Mouse (Mus musculus): ENCODE measurements around the gene Ms4a4c. TPM values are rescaled to one million over a fixed set of nuclear protein-coding genes. Genes with fewer than 3 reads are reported as not detected.
A peak's percentile ranks its signal among the peaks of the same experiment; 100 is the strongest.
"Not testable (repeated sequence)": the region's sequence is repeated elsewhere in the genome, so short reads cannot be mapped to it uniquely, and the experiment has no call there.

Ms4a4c gene
- total and polyA plus RNA-seq, 3 experiments, result 0.38 to 0.60 (median 0.54) TPM

DNA sequence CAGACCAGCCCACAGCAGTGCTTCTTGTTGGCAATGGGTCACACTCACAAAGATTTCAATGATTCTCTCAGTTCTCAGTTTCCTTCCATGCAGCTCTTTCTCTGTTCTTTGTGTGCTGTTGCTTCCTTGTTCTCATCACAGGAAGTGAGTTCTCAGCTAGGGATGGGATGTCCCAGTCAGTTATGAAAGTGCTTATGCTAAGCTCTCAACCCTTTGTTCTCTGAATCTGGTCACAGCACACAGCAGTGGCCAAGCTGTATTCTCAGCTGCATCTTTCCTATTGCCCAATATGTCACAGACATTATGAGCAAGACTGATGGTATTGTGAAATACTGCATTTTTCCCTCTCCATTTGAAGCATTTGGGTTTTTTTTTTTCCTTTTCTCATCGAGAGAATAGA is 60.2 kb downstream of the Ms4a4c start:
- DNase-seq (ENCODE audit: extremely low read depth); dilution Hi-C loops (cut with MboI; ENCODE audit: extremely low pct_ligation_motif_present, extremely low pct_unique_long_range_greater_than_20kb, low sequenced_read_pairs); H3K9me3 ChIP-seq (replicated peaks; ENCODE audit: low read length); H3K27ac ChIP-seq (ENCODE audit: insufficient read depth, low read depth); H3K36me3 ChIP-seq (replicated peaks in 1 of 2; ENCODE audit: control insufficient read depth in 1 of 2, insufficient read depth in 1 of 2, low read length in 1 of 2); H3K27me3 ChIP-seq (replicated peaks); H3K9ac ChIP-seq (ENCODE audit: insufficient read depth, low read depth); H3K79me2 ChIP-seq (replicated peaks; ENCODE audit: control insufficient read depth, extremely low read depth, insufficient read depth, poor library complexity, severe bottlenecking); H3K4me2 ChIP-seq (ENCODE audit: insufficient read depth, low read depth, poor library complexity, severe bottlenecking); H3K4me3 ChIP-seq (replicated peaks in 1 of 3; ENCODE audit: low read depth in 2 of 3, low read length in 2 of 3, poor library complexity in 1 of 3): not testable (repeated sequence)
- in situ Hi-C loops (cut with MboI; ENCODE audit: low pct_ligation_motif_present, low pct_unique_long_range_greater_than_20kb, low sequenced_read_pairs), result loop anchor here (10.0 kb wide), 1 partner anchor 60 kb away; the partner anchor contains the start of gene Ms4a4c
- peaks cover 12 to 49% of the 10 kb centered on the region in 2 experiments; a peak in 3 of 4 replicates for H3K4me1 ChIP-seq (ENCODE audit: control insufficient read depth in 1 of 2, insufficient read depth in 2 of 2)

DNA sequence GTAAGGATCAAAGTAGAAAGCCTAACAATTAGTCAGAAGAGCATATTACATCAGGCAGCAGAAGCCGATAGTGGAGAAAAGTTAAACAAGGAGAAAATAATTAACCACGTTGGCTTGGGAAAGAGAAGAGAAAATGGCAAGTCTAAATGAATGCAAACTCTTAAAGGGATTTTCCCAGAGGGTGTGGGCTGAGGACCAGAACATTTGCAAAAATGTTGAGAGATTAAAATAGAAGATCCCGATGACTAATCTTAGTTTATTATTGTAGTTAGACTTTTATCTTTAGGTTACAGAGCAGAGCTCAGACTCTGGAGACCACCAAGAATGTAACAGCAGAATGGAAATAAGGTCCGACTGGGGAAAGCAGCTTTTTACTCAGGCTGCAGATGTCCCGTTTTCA is 61.9 kb downstream of the Ms4a4c start:
- Histone ChIP-seq H3K4me2 (ENCODE audit: insufficient read depth, low read depth, poor library complexity, severe bottlenecking) (peak overlapping the region; percentile 67; the same call in 1 of the 2 replicates), H3K4me3 (replicated peaks in 1 of 3; ENCODE audit: low read depth in 2 of 3, low read length in 2 of 3, poor library complexity in 1 of 3) (no peak overlapping the region), H3K79me2 (replicated peaks; ENCODE audit: control insufficient read depth, extremely low read depth, insufficient read depth, poor library complexity, severe bottlenecking) (no peaks in the 10 kb centered on the region), H3K27me3 (replicated peaks) (no peaks in the 10 kb centered on the region), H3K9ac (ENCODE audit: insufficient read depth, low read depth) (no peak overlapping the region), H3K27ac (ENCODE audit: insufficient read depth, low read depth) (no peak overlapping the region), H3K9me3 (replicated peaks; ENCODE audit: low read length) (no peaks in the 10 kb centered on the region), H3K36me3 (replicated peaks in 1 of 2; ENCODE audit: control insufficient read depth in 1 of 2, insufficient read depth in 1 of 2, low read length in 1 of 2) (no peaks in the 10 kb centered on the region), H3K4me1 (ENCODE audit: control insufficient read depth in 1 of 2, insufficient read depth in 2 of 2) (peaks cover 12 to 52% of the 10 kb centered on the region in 2 experiments; a peak in 3 of 4 replicates)
- in situ Hi-C loops (cut with MboI; ENCODE audit: low pct_ligation_motif_present, low pct_unique_long_range_greater_than_20kb, low sequenced_read_pairs), result loop anchor here (10.0 kb wide), 1 partner anchor 62 kb away; the partner anchor contains the start of gene Ms4a4c
- TF ChIP-seq ELF1 (IDR thresholded peaks at IDR 0.05; ENCODE audit: low read depth, low read length), result no peak
- no peak for TF ChIP-seq MAFK (IDR thresholded peaks at IDR 0.05; ENCODE audit: insufficient replicate concordance, low read length)
- no peak for TF ChIP-seq ZMIZ1 (IDR thresholded peaks at IDR 0.05; ENCODE audit: low read depth, low read length)
- TF ChIP-seq MYC (IDR thresholded peaks at IDR 0.05; ENCODE audit: low read depth, low read length), result no peak
- TF ChIP-seq E2F4 (IDR thresholded peaks at IDR 0.05; ENCODE audit: insufficient replicate concordance, low read depth, low read length), result no peak
- no peak for TF ChIP-seq HCFC1 (IDR thresholded peaks at IDR 0.05; ENCODE audit: low read depth, low read length)
- no peak for TF ChIP-seq USF2 (conservative IDR thresholded peaks at IDR 0.05; ENCODE audit: low read depth, low read length)
- no peak for TF ChIP-seq JUN (IDR thresholded peaks at IDR 0.05; ENCODE audit: insufficient read depth, low read depth, low read length)
- no peak for TF ChIP-seq USF1 (IDR thresholded peaks at IDR 0.05; ENCODE audit: low read depth, low read length)
- TF ChIP-seq EP300 (IDR thresholded peaks at IDR 0.05; ENCODE audit: low read length), result no peak
- TF ChIP-seq NELFE (IDR thresholded peaks at IDR 0.05; ENCODE audit: low read depth, low read length), result no peak
- no peak for TF ChIP-seq RCOR1 (conservative IDR thresholded peaks at IDR 0.05; ENCODE audit: low read depth, low read length)
- no peak for TF ChIP-seq RAD21 (IDR thresholded peaks at IDR 0.05; ENCODE audit: low read depth, low read length)
- no peak for TF ChIP-seq PAX5 (IDR thresholded peaks at IDR 0.05; ENCODE audit: low read length)
- no peak for TF ChIP-seq SIN3A (IDR thresholded peaks at IDR 0.05; ENCODE audit: low read length)
- no peak for TF ChIP-seq CHD2 (IDR thresholded peaks at IDR 0.05; ENCODE audit: low read length)
- no peak for DNase-seq (ENCODE audit: extremely low read depth)
- dilution Hi-C loops (cut with MboI; ENCODE audit: extremely low pct_ligation_motif_present, extremely low pct_unique_long_range_greater_than_20kb, low sequenced_read_pairs), result no loop called here

DNA sequence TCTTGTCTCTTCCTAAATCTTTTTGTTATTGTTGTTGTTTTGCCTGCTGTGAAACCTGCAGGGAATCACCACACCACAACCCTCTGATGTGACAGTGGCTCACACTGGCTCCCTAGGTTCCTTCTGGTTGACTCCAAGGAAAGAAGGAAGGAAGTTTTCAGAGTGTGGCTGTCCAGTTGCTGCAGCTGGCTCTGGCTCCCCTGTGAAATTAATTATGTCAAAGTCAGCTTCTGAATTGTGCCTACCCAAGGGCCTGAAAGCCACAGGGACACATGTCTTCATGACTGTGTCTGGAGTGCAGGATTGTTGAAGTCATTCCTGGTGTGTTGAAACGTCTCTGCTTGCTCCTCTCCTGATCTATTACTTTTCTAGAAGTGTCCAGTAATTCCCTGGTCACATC is 63.8 kb downstream of the Ms4a4c start:
- H3K27me3 ChIP-seq (replicated peaks); H3K4me2 ChIP-seq (ENCODE audit: insufficient read depth, low read depth, poor library complexity, severe bottlenecking); H3K27ac ChIP-seq (ENCODE audit: insufficient read depth, low read depth); H3K9ac ChIP-seq (ENCODE audit: insufficient read depth, low read depth); H3K79me2 ChIP-seq (replicated peaks; ENCODE audit: control insufficient read depth, extremely low read depth, insufficient read depth, poor library complexity, severe bottlenecking); H3K4me3 ChIP-seq (replicated peaks in 1 of 3; ENCODE audit: low read depth in 2 of 3, low read length in 2 of 3, poor library complexity in 1 of 3); H3K36me3 ChIP-seq (replicated peaks in 1 of 2; ENCODE audit: control insufficient read depth in 1 of 2, insufficient read depth in 1 of 2, low read length in 1 of 2); H3K9me3 ChIP-seq (replicated peaks; ENCODE audit: low read length); dilution Hi-C loops (cut with MboI; ENCODE audit: extremely low pct_ligation_motif_present, extremely low pct_unique_long_range_greater_than_20kb, low sequenced_read_pairs); DNase-seq (ENCODE audit: extremely low read depth): not testable (repeated sequence)
- in situ Hi-C loops (cut with MboI; ENCODE audit: low pct_ligation_motif_present, low pct_unique_long_range_greater_than_20kb, low sequenced_read_pairs), result loop anchor here (10.0 kb wide), 1 partner anchor 64 kb away; the partner anchor contains the start of gene Ms4a4c
- peaks cover 8 to 61% of the 10 kb centered on the region in 2 experiments; a peak in 3 of 4 replicates for H3K4me1 ChIP-seq (ENCODE audit: control insufficient read depth in 1 of 2, insufficient read depth in 2 of 2)

DNA sequence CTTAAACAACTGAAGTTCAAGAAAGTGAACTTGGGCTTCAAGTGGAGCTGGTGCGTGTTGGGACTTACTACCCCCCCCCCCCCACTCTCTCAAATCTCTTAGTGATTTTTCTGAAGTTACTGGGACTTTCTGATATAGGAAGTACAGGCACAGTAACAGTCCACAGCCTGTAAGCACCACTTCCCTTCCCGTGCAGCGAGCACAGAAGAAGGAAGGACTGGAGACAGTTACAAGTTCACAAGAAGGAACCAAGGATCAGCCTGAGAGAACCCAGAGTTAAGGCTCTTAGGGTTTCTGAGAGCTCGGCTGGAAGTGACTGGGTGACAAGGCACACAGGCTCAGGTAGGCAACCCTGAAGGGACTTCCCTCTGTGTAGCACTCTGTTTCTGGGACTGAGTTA is 64.6 kb downstream of the Ms4a4c start, which contains the start of gene Ms4a6c:
Gene Ms4a6c (plus strand): TSS at position 152 of the 400 bp plus-strand sequence.
- in situ Hi-C loops (cut with MboI; ENCODE audit: low pct_ligation_motif_present, low pct_unique_long_range_greater_than_20kb, low sequenced_read_pairs), result loop anchor here (10.0 kb wide), 1 partner anchor 64 kb away; the partner anchor contains the start of gene Ms4a4c
- H3K79me2 ChIP-seq (replicated peaks; ENCODE audit: control insufficient read depth, extremely low read depth, insufficient read depth, poor library complexity, severe bottlenecking); H3K36me3 ChIP-seq (replicated peaks in 1 of 2; ENCODE audit: control insufficient read depth in 1 of 2, insufficient read depth in 1 of 2, low read length in 1 of 2); H3K27me3 ChIP-seq (replicated peaks); H3K27ac ChIP-seq (ENCODE audit: insufficient read depth, low read depth); dilution Hi-C loops (cut with MboI; ENCODE audit: extremely low pct_ligation_motif_present, extremely low pct_unique_long_range_greater_than_20kb, low sequenced_read_pairs); H3K9ac ChIP-seq (ENCODE audit: insufficient read depth, low read depth); H3K9me3 ChIP-seq (replicated peaks; ENCODE audit: low read length); DNase-seq (ENCODE audit: extremely low read depth): not testable (repeated sequence)
- peak within 1 kb of the TSS in 2 of 3 experiments; percentile 10 to 37 for H3K4me3 ChIP-seq (replicated peaks in 1 of 3; ENCODE audit: low read depth in 2 of 3, low read length in 2 of 3, poor library complexity in 1 of 3)
- peak within 1 kb of the TSS; percentile 7; the same call in 1 of the 2 replicates for H3K4me2 ChIP-seq (ENCODE audit: insufficient read depth, low read depth, poor library complexity, severe bottlenecking)
- H3K4me1 ChIP-seq (ENCODE audit: control insufficient read depth in 1 of 2, insufficient read depth in 2 of 2), result peaks cover 8 to 61% of the 10 kb centered on the region in 2 experiments; a peak in 3 of 4 replicates
